Mouse (Mus musculus): ENCODE results near the gene Cd101. TPM values are rescaled to one million over a fixed set of nuclear protein-coding genes. Genes with fewer than 3 reads are reported as not detected.

Gene Cd101
- polyA plus RNA-seq, 1 experiment from 2014 or later: 1.0 TPM

DNA sequence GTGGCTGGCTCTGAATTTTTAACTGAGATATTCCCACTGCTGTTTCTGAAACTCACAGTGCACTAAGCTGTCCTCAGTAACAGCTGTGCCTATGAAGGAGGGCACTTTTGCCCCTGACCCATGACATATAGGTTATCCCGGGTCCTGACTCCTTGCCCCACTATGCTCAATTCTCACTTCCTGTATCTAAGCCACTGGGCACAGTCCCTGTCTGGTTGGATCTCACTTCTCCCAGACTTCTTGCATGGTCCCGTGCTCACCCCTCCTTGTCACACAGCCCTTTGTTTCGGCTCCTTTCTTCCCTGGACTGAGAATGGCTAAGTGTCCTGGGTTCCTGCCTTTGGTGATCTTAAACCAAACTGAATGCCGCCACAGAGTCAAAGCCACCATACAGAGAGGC is 35.1 kb downstream of the Cd101 start:
- Histone ChIP-seq H3K4me3 (ENCODE audit: low read depth, low read length) (no peak overlapping the region), H3K36me3 (ENCODE audit: control insufficient read depth, insufficient read depth) (no peaks in the 10 kb centered on the region), H3K4me1 (replicated peaks; ENCODE audit: control insufficient read depth, insufficient read depth, low read length) (no peaks in the 10 kb centered on the region), H3K9me3 (ENCODE audit: control insufficient read depth) (no peaks in the 10 kb centered on the region), H3K27ac (ENCODE audit: low read depth, low read length) (no peak overlapping the region), H3K4me2 (replicated peaks; ENCODE audit: low read depth) (no peak overlapping the region), H3K27me3 (replicated peaks; ENCODE audit: control insufficient read depth, insufficient read depth, low read length) (no peaks in the 10 kb centered on the region), H3K9ac (ENCODE audit: low read depth, low read length) (no peak overlapping the region)
- ATAC-seq: no peak
- 87% methylated on average over 4 of the region's 4 CpGs for WGBS
- no peak for TF ChIP-seq CTCF (IDR thresholded peaks at IDR 0.05; ENCODE audit: low read depth)

DNA sequence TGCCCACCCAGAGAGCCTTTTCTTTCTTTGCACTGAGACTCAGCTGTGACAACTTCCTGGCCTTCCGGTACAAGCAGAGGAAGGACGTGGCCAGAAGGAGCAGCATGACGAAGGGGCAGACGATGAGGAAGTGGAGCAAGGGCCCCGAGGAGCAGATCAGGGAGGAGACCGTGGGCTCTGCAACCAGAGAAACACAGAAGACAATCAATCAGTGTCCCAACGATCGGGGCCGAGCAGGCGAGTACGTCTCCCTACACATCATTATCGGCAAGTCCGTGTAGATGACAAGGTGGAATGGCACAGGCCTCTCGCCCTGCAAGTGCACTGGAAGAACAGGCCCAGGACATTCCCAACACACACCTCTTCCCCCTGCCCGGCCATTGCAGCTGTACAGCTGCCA is 35.6 kb downstream of the Cd101 start:
- H3K4me1 ChIP-seq (replicated peaks; ENCODE audit: control insufficient read depth, insufficient read depth, low read length): no peaks in the 10 kb centered on the region
- H3K9me3 ChIP-seq (ENCODE audit: control insufficient read depth): no peaks in the 10 kb centered on the region
- no peak for ATAC-seq
- H3K27me3 ChIP-seq (replicated peaks; ENCODE audit: control insufficient read depth, insufficient read depth, low read length): no peaks in the 10 kb centered on the region
- no peak for TF ChIP-seq CTCF (IDR thresholded peaks at IDR 0.05; ENCODE audit: low read depth)
- H3K9ac ChIP-seq (ENCODE audit: low read depth, low read length): no peak overlapping the region
- H3K4me3 ChIP-seq (ENCODE audit: low read depth, low read length): no peak overlapping the region
- WGBS: 62% methylated on average over 15 of the region's 15 CpGs
- H3K27ac ChIP-seq (ENCODE audit: low read depth, low read length): no peak overlapping the region
- H3K36me3 ChIP-seq (ENCODE audit: control insufficient read depth, insufficient read depth): no peaks in the 10 kb centered on the region
- H3K4me2 ChIP-seq (replicated peaks; ENCODE audit: low read depth): no peak overlapping the region

DNA sequence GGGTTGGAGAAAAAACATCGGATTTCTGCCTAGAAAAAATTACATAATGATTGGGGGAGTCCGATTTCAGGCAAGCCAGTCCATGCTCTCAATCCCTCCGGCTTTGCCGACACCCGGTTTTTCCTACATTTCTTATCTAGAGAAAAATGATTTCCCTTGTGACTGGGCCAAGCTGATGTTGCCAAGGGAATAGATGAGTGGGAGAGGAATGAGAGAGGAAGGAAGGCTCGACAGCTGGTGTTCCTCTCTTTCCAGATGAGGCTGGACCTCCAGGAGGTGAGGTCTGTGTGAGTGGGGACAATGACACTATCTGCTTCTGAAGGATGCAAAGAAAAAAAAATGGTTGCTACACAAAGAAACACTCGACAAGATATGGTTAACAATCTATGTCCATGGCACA is 36.2 kb downstream of the Cd101 start:
- WGBS: 62% methylated on average over 7 of the region's 7 CpGs
- no peak for ATAC-seq

DNA sequence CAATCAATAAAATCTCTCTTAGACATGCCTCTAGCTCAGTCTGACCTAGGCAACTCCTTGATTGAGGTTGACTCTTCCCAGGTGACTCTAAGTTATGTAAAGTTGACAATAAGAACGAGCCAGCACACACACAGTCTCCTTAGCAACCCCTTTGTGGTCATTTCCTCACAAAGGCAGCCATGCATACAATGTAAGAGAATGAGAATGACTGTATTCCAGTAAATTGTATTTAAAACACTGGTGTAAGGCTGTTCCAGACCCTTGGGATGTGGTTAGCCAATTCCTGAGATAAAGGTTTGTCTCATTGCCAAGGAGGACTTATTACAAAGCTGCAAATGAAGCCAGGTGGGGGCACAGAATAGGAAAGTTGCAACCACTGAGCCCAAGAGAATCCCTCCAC is 39.1 kb downstream of the Cd101 start:
- H3K36me3 ChIP-seq (ENCODE audit: control insufficient read depth, insufficient read depth): no peaks in the 10 kb centered on the region
- no peaks in the 10 kb centered on the region for H3K27me3 ChIP-seq (replicated peaks; ENCODE audit: control insufficient read depth, insufficient read depth, low read length)
- ATAC-seq: no peak
- H3K27ac ChIP-seq (ENCODE audit: low read depth, low read length): no peak overlapping the region
- 55% methylated on average over 1 of the region's 1 CpGs for WGBS
- H3K4me3 ChIP-seq (ENCODE audit: low read depth, low read length): no peak overlapping the region
- H3K4me1 ChIP-seq (replicated peaks; ENCODE audit: control insufficient read depth, insufficient read depth, low read length): no peaks in the 10 kb centered on the region
- no peak overlapping the region for H3K9ac ChIP-seq (ENCODE audit: low read depth, low read length)
- no peaks in the 10 kb centered on the region for H3K9me3 ChIP-seq (ENCODE audit: control insufficient read depth)
- no peak for TF ChIP-seq CTCF (IDR thresholded peaks at IDR 0.05; ENCODE audit: low read depth)
- H3K4me2 ChIP-seq (replicated peaks; ENCODE audit: low read depth): no peak overlapping the region

More for the DNA sequence above, 36.2 kb downstream of the Cd101 start:
- TF ChIP-seq CTCF (IDR thresholded peaks at IDR 0.05; ENCODE audit: low read depth): no peak
- Histone ChIP-seq H3K4me1 (replicated peaks; ENCODE audit: control insufficient read depth, insufficient read depth, low read length) (no peaks in the 10 kb centered on the region), H3K4me3 (ENCODE audit: low read depth, low read length) (no peak overlapping the region), H3K9me3 (ENCODE audit: control insufficient read depth) (no peaks in the 10 kb centered on the region), H3K27me3 (replicated peaks; ENCODE audit: control insufficient read depth, insufficient read depth, low read length) (no peaks in the 10 kb centered on the region), H3K36me3 (ENCODE audit: control insufficient read depth, insufficient read depth) (no peaks in the 10 kb centered on the region), H3K4me2 (replicated peaks; ENCODE audit: low read depth) (no peak overlapping the region), H3K9ac (ENCODE audit: low read depth, low read length) (no peak overlapping the region), H3K27ac (ENCODE audit: low read depth, low read length) (no peak overlapping the region)

DNA sequence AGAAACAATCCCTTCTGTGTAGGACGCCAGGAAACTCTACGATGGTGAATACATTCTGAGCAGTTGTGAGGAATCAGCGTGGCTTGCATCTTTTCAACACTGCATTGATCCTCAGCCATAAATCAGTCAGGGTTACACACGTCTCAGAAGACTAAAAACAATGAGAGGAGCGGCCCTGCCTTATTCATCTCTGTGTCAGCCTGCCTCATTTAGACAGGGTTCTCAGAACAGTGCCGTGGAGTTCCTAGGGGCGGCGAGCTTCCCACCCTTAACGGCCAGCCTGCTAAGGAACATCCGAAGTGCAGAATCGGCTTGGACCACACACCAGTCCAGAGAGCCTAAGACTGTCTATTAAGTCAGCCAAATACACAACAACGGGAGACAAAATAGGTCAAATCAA is 39.9 kb downstream of the Cd101 start:
- TF ChIP-seq CTCF (IDR thresholded peaks at IDR 0.05; ENCODE audit: low read depth): peak; percentile 24; the same call in 1 of the 2 replicates

DNA sequence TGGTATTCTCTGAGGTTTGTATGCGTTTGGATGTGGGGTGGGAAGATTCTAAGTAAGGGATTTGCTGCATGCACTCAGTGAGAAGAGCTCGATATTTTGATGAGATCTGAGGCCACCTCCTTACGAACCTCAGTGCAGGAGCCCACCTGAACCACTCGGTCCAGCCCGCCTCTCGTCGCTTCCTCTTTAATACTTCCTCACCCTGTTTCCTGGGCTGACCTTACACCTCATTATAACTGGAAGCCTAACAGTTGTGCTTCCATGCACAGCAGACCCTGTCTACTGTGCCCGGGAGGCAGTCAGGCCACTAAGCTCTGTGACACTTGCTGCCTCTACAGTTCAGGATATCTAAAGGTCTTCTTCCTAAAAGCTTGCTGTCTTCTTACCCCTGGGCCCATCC is 50.1 kb downstream of the Cd101 start:
- 79% methylated on average over 8 of the region's 8 CpGs for WGBS
- ATAC-seq: no peak
- no peaks in the 10 kb centered on the region for H3K36me3 ChIP-seq (ENCODE audit: control insufficient read depth, insufficient read depth)
- no peak overlapping the region for H3K4me3 ChIP-seq (ENCODE audit: low read depth, low read length)
- no peak overlapping the region for H3K27ac ChIP-seq (ENCODE audit: low read depth, low read length)
- TF ChIP-seq CTCF (IDR thresholded peaks at IDR 0.05; ENCODE audit: low read depth): no peak
- H3K9ac ChIP-seq (ENCODE audit: low read depth, low read length): no peak overlapping the region
- no peaks in the 10 kb centered on the region for H3K4me1 ChIP-seq (replicated peaks; ENCODE audit: control insufficient read depth, insufficient read depth, low read length)
- H3K4me2 ChIP-seq (replicated peaks; ENCODE audit: low read depth): no peak overlapping the region
- H3K27me3 ChIP-seq (replicated peaks; ENCODE audit: control insufficient read depth, insufficient read depth, low read length): no peaks in the 10 kb centered on the region
- H3K9me3 ChIP-seq (ENCODE audit: control insufficient read depth): no peaks in the 10 kb centered on the region

More for the DNA sequence above, 39.9 kb downstream of the Cd101 start:
- Histone ChIP-seq H3K36me3 (ENCODE audit: control insufficient read depth, insufficient read depth) (no peaks in the 10 kb centered on the region), H3K4me2 (replicated peaks; ENCODE audit: low read depth) (no peak overlapping the region), H3K27ac (ENCODE audit: low read depth, low read length) (no peak overlapping the region), H3K9ac (ENCODE audit: low read depth, low read length) (no peak overlapping the region), H3K9me3 (ENCODE audit: control insufficient read depth) (no peaks in the 10 kb centered on the region), H3K27me3 (replicated peaks; ENCODE audit: control insufficient read depth, insufficient read depth, low read length) (no peaks in the 10 kb centered on the region), H3K4me1 (replicated peaks; ENCODE audit: control insufficient read depth, insufficient read depth, low read length) (no peaks in the 10 kb centered on the region), H3K4me3 (ENCODE audit: low read depth, low read length) (no peak overlapping the region)
- 37% methylated on average over 12 of the region's 12 CpGs for WGBS
- no peak for ATAC-seq

DNA sequence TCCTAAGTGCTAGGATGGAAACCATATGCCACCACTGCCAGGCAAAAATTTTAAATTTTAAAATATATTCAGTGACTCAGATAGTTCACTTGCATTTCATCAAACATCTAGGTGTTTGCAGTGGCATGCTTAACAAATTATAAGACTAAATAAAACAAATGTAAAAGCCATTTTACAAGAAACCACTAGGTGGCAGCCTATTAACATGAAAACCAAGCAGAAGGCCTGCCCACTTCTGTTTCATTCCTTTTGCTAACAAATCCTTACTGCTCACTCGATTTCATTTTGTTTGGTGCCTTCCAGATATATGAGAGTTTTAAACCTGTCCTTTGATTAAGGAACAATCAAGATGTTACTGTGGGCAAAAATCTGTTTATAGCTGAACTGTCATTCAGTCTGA is 55.5 kb downstream of the Cd101 start:
- Histone ChIP-seq H3K4me1 (replicated peaks; ENCODE audit: control insufficient read depth, insufficient read depth, low read length) (no peaks in the 10 kb centered on the region), H3K27ac (ENCODE audit: low read depth, low read length) (no peak overlapping the region), H3K4me2 (replicated peaks; ENCODE audit: low read depth) (no peak overlapping the region), H3K36me3 (ENCODE audit: control insufficient read depth, insufficient read depth) (no peaks in the 10 kb centered on the region), H3K27me3 (replicated peaks; ENCODE audit: control insufficient read depth, insufficient read depth, low read length) (no peaks in the 10 kb centered on the region), H3K4me3 (ENCODE audit: low read depth, low read length) (no peak overlapping the region), H3K9me3 (ENCODE audit: control insufficient read depth) (no peaks in the 10 kb centered on the region), H3K9ac (ENCODE audit: low read depth, low read length) (no peak overlapping the region)
- 2% methylated on average over 1 of the region's 1 CpGs for WGBS
- TF ChIP-seq CTCF (IDR thresholded peaks at IDR 0.05; ENCODE audit: low read depth): peak; percentile 83
- no peak for ATAC-seq
